Mouse (Mus musculus) heart, postnatal 10 days (tissue): ENCODE data around the gene Map3k6. TPM values are rescaled to one million over a fixed set of nuclear protein-coding genes. Genes with fewer than 3 reads are reported as not detected.

ENCODE experiments used
- DNase-seq, 2 experiments: peaks; one replicate each; pipeline ENCODE4 v3.0.0; 2021
- intact Hi-C: fragments of 180-260 bp; cut with DNase I; formaldehyde crosslinking; loops from one replicate; pipeline ENCODE4 v1.15.1; 2025
- total RNA-seq, 2 experiments: library from RNA; stranded (reverse); gene quantifications; 2 replicates each; pipeline ENCODE4 v1.2.3; 2021

The Map3k6 gene
- total RNA-seq, result 10 to 100 TPM in 1 of 2 experiments, 1 to 10 TPM in 1; 8.2 to 30.7 TPM

GRCm38 (mm10) chr4:133240490-133240921 lies at the start of gene Map3k6:
Gene Map3k6 (plus strand): TSS chr4:133240818.
- intact Hi-C loops, result no loop called here
- DNase-seq, result peak; percentile 82 to 85

GRCm38 (mm10) chr4:133194482-133194881 lies 46.1 kb upstream of the Map3k6 start:
- no peak for DNase-seq
- intact Hi-C loops, result no loop called here

GRCm38 (mm10) chr4:133195014-133195413 lies 45.6 kb upstream of the Map3k6 start:
- DNase-seq, result no peak
- intact Hi-C loops, result loop anchor here (5.0 kb wide), 1 partner anchor 63 kb away; the partner anchor contains the start of gene Wasf2

GRCm38 (mm10) chr4:133196136-133196535 lies 44.5 kb upstream of the Map3k6 start:
- intact Hi-C loops, result loop anchor here (5.0 kb wide), 1 partner anchor 64 kb away; the partner anchor contains the start of gene Wasf2
- DNase-seq, result no peak

GRCm38 (mm10) chr4:133196852-133197251 lies 43.8 kb upstream of the Map3k6 start:
- no peak for DNase-seq
- intact Hi-C loops, result loop anchor here (5.0 kb wide), 1 partner anchor 65 kb away; the partner anchor contains the start of gene Wasf2

GRCm38 (mm10) chr4:133197355-133197754 lies 43.3 kb upstream of the Map3k6 start:
- intact Hi-C loops, result loop anchor here (5.0 kb wide), 1 partner anchor 65 kb away; the partner anchor contains the start of gene Wasf2
- no peak for DNase-seq

- peak in 1 of 2 experiments; percentile 63 for DNase-seq
- intact Hi-C loops, result loop anchor here (5.0 kb wide), 1 partner anchor 66 kb away; the partner anchor contains the start of gene Wasf2
These were observed 42.8 kb upstream of the Map3k6 start for GRCm38 (mm10) chr4:133197801-133198286.

GRCm38 (mm10) chr4:133198337-133199180 lies 42.1 kb upstream of the Map3k6 start:
- peak in 1 of 2 experiments; percentile 55 for DNase-seq
- intact Hi-C loops, result loop anchor here (5.0 kb wide), 1 partner anchor 66 kb away; the partner anchor contains the start of gene Wasf2

GRCm38 (mm10) chr4:133199743-133200142 lies 40.9 kb upstream of the Map3k6 start:
- no peak for DNase-seq
- intact Hi-C loops, result loop anchor here (2.0 to 5.0 kb wide), 2 partner anchors 67 to 189 kb away; partner anchors contain the start of genes Ahdc1 and Wasf2

- intact Hi-C loops, result loop anchor here (2.0 kb wide), 1 partner anchor 190 kb away; the partner anchor contains the start of gene Ahdc1
These were observed 40.3 kb upstream of the Map3k6 start for GRCm38 (mm10) chr4:133200343-133200742.

GRCm38 (mm10) chr4:133201006-133201771 lies 39.4 kb upstream of the Map3k6 start:
- intact Hi-C loops, result loop anchor here (2.0 kb wide), 1 partner anchor 190 kb away; the partner anchor contains the start of gene Ahdc1

More at GRCm38 (mm10) chr4:133200343-133200742, 40.3 kb upstream of the Map3k6 start:
- DNase-seq, result peak; percentile 65 to 69

GRCm38 (mm10) chr4:133202254-133202653 lies 38.4 kb upstream of the Map3k6 start:
- no peak for DNase-seq
- intact Hi-C loops, result no loop called here

More at GRCm38 (mm10) chr4:133201006-133201771, 39.4 kb upstream of the Map3k6 start:
- DNase-seq, result peak; percentile 81 to 85

- no peak for DNase-seq
- intact Hi-C loops, result no loop called here
These were observed 37.0 kb upstream of the Map3k6 start for GRCm38 (mm10) chr4:133203591-133203990.

- intact Hi-C loops, result no loop called here
- peak in 1 of 2 experiments; percentile 35 for DNase-seq
These were observed 36.2 kb upstream of the Map3k6 start for GRCm38 (mm10) chr4:133204379-133204778.

GRCm38 (mm10) chr4:133209366-133209765 lies 31.3 kb upstream of the Map3k6 start:
- DNase-seq, result peak; percentile 57 to 70
- intact Hi-C loops, result loop anchor here (2.0 kb wide), 1 partner anchor 87 kb away; no protein-coding TSS in a partner anchor

- no peak for DNase-seq
- intact Hi-C loops, result loop anchor here (5.0 kb wide), 1 partner anchor 263 kb away; no protein-coding TSS in a partner anchor
These were observed 30.4 kb upstream of the Map3k6 start for GRCm38 (mm10) chr4:133210023-133210787.

GRCm38 (mm10) chr4:133210788-133211390 lies 29.7 kb upstream of the Map3k6 start:
- intact Hi-C loops, result loop anchor here (5.0 kb wide), 1 partner anchor 264 kb away; no protein-coding TSS in a partner anchor
- DNase-seq, result no peak

- no peak for DNase-seq
These were observed 28.7 kb upstream of the Map3k6 start, which contains the start of the genes Cd164l2 and Gpr3 for GRCm38 (mm10) chr4:133211751-133212561. Gene Cd164l2 (plus strand): TSS chr4:133212131. Gene Gpr3 (minus strand): TSS chr4:133212536.

More at GRCm38 (mm10) chr4:133211751-133212561, 28.7 kb upstream of the Map3k6 start, which contains the start of the genes Cd164l2 and Gpr3:
- intact Hi-C loops, result loop anchor here (2.0 to 5.0 kb wide), 2 partner anchors 203 to 265 kb away; no protein-coding TSS in a partner anchor
